Mouse (Mus musculus) MN1 (cell line): ENCODE measurements around the gene Sdcbp2.

Experiments
- DNase-seq: peaks from one replicate; pipeline ENCODE4 v3.0.0-alpha.2; 2016; ENCODE audit warnings: low spot score

Sdcbp2 gene

DNA sequence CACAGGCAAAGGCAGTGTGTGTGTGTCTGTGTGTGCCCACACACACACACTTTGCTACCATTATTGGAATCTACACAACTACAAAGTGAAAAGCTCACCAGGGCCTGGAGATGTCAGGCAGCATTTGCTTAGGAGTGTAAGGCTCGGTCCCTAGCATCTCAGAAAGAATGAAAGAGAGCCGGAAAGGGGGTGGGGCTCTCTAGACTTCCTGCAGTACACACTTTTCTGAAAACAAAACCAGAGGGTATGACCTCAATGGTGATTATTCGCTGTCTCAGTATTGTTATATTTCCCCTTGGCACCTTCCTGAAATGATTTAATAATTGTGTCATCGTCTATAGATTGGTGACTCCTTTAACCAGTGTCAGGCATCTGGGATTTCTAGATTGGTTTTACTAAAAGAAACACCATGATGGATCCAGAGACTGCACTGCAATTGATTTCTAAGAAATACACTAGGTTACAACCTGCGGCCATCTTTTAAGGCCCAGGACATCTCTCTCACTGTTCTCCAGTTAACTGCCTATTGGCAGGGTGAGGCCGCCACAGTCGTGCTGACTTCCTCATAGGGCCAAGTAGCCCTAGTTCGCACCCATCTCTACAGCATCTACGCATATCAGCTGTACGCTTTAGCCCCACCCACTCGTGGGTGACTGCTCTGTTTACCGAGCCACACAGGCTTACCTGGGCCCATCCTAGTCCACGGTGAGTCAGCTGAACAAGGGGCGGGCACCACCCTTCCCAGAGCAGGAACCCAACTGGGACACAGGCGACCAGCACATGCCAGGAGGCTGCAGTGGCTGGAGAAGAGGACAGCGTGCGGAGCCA, at the start of gene Sdcbp2:
TSS of gene Sdcbp2 (plus strand) at position 750 of the 828 bp plus-strand sequence.
- no peak for DNase-seq

DNA sequence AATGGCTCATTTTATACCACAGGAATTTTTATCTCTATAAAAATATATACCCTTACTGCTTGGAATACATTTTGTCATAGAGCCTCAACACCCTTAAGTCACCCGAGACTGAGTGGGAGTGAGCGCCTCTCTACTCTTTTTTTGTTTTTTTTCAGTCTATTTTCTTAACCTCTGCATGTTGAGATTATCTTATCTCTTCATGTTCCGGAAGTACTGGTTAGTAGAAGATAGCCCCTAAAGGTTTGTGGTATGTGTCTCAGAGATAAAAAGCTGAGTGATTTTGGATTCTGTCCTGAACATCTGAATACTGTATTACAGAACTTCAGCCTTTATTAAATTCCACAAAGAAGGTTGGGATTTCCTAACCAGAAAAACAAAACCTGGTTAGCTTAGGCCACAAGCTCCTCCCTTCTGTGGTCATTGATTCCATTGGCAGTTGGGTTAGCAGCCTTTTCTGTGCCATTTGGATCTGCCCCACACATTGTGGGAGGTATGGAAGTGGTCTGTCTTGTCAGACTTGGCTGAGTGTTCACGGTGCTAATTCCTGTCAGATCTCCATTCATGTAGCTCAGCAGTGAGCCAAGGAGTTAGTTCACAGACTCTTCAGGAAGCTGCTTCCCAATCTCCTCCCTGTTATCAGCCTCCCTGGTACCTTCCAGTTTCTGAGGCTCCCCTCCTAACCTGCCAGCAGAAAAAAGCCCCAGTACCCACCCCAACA, 47.9 kb upstream of the Sdcbp2 start:
- DNase-seq, result no peak

DNA sequence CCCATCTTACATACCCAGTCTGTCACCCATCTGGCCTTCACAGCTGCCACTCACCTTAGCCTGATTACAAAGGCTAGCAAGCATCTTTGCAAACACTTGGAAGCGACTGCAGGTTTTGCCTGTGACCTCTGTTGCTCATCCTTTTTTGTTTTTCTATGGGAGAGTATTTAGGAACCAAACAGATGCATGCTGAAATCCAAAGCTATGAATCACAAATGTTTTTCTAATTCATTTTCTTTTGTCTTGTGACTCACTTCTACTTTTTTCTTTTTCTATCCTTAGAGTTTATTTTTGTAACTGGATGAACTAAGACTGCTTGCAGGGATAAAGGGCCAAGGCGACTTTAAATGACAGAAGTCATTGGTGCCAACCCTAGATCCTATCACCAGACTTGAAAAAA, 46.9 kb upstream of the Sdcbp2 start:
- DNase-seq, result no peak

DNA sequence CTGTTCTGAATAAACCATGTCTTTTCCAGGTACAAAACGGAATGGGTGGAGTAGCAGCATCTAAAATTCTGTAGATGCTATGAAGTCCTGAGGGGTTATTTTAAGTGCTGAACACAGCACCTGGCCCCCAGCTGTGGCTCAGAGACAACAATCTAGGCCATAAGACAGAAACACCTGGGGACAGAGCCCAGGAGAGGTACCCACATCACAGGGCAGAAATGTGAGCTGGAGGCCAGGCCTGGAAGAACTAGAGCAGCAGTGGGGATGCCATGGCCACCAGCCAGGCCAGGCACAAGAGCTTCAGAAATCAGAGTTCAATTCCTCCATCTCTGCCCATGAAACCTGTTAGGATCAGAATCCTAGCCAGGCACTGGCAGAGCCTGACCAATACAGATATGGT, 44.4 kb upstream of the Sdcbp2 start:
- DNase-seq, result no peak

DNA sequence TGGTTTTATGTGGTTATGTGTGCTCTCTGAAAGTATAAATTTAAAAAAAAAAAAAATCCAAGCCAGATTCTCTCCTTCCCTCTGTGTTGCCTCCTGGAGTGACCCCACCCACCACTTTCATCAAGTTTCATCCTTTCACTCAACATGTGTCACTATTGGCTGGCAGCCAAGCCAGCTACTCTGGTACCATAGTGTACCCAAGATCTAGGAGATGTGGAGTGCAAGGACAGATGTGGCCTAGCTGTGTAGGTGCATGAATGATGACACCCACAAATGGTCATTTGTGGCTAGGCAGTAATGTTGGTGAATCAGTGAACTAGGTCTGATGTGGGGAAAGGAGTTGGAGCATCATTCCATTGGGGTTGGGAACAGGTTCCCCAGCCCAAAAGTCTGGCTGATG, 43.3 kb upstream of the Sdcbp2 start:
- peak; percentile 58 for DNase-seq

DNA sequence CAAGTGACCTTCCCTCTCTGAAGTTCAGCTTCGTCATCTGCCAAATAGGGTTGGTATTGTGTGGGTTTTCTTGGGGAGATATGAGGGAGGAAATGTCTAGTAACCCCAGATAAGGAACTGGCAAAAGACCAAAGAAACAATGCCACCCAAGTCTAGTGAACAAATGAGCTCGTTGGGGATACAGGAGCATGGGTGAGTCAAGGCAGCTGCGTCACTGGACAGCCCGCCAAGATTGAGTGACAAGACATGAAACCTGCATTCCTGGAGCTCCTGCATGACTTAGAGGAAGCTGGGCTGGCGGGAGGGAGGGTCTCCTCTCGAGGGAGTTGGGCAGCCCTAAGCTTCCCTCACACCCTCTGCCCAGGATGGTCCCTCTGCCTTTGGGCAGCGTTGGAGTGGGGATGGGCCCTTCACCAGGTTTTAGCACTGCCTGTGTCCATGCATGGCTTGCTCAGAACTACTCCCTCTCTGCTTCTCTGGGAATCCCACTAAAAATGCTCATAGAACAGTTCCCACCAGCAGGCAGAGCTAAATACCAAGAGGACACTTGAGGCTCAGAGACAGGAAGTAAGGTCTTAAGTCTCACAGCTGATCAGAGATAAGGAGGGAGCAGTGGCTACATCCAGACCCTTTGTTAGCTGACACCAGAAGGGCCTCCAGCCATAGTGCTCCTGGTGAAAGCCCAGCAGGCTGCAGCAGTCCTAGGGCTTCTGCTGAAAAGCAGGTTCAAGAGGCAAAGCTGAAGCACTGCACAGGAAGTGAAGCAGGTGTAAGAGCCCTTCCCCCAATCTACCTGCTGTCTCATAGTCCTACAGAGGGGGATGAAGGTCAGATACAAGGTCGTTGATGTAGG, 41.8 kb upstream of the Sdcbp2 start:
- peak; percentile 29 for DNase-seq

DNA sequence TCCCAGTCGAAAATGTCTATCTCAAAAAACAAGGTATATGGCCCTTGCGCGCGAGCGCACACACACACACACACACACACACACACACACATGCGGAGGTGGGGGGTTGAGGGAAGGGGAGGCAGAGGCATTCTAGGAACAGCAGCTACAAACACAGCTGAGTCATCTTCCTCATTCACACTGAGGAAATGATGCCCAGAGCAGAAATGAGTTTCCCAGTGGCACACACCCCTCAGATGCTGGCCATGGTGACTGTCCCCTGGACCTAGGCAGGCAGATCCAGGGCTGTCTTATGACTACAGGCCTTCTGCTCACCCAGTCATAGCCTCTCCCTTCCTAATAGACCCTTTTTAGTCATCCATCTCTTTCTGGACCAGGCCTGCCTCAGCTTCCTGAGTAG, 38.8 kb upstream of the Sdcbp2 start:
- DNase-seq, result peak; percentile 34

DNA sequence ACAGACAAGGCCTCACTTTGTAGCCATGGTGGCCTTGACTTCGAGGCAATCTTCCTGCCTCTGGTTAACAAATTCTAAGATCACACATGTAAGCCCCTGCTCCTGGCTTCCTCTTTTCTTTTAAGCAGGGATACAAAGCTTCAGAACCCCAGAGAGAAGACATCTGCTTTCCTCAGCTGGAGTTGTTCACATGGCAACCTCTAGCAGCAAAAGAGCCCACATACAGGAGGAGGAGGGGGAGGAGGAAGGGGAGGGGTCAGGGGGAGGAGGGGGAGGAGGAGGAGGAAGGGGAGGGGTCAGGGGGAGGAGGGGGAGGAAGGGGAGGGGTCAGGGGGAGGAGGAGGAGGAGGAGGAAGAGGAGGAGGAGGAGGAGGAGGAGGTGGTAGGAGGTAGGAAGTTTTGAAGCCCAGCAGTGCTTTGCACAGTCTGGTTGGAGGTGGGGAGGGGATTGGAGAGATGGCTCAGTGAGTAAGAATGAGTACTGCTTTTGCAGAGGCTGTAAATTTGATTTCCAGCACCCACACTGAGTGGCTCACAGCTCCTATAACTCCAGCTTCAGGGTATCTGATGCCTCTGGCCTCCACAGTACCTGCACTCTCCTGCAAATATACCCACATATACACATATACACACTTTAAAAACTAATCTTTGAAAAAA, 36.3 kb upstream of the Sdcbp2 start:
- peak; percentile 68 for DNase-seq

DNA sequence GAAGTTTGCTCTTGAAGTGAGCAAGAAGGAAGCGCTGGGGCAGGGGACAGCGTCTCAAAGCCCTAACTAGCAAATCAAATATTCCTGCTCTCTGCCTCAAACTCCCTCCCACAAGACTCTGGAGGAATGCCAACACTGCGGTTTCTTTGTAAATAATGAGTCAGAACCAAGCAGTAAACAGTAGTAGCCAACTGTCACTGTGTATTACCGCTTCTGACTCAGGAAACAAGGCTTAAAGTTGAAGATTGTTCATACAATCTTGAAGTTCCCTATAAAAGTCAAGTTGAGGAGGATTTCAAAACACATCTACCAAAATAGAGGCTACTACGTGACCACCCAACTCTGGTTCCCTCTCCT, 35.8 kb upstream of the Sdcbp2 start:
- peak; percentile 88 for DNase-seq

DNA sequence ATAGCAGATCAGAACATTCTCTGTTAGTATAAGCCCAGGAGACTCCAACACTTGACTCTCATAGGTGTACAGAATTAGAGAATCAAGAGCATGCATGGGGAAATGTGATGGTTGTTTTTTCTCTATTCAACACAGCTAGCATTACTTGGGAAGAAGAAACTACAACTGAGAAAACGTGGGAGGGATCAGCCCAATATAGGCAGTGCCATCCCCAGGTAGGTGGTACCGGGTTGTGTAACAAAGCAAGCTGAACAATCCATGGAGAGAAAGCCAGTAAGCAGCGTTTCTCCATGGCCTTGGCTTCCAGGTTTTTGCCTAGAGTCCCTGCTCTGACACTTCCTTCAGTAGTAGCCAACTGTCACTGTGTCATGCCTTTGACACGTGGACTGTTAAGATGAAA, 33.8 kb upstream of the Sdcbp2 start:
- DNase-seq, result no peak

DNA sequence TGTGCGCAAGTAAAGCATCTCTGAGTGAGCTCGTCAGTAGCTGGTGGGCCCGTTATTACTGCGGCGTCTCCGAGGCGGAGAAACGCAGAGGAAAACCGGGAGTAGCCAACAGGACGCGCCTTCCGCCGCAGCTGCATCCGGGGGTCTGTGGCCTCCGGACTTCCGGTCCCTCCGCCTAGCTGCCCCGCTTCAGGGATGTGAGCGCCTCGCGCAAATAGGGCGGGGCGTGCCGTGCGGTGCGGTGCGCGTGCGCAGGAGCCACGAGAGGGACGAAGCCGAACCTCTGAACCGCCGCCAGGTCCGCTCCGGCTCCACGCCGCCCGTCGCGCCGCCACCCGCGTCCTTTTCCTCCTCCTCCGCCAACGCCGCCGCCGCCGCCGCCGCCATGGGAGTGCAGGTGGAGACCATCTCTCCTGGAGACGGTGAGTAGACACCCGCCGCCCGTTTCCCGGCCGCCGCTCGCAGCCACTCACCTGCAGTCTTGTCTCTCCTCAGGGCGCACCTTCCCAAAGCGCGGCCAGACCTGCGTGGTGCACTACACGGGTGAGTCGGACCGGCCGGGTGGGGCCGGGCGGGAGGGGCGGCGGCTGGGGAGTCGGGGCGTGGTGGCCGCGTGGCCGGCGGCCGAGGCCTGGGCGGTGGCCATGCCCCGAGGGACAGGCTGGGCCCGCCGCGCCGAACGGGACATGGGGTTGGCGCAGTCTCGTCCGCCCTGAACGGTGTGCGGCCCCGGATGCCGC, 29.9 kb upstream of the Sdcbp2 start, which contains the start of gene Fkbp1a:
TSS of gene Fkbp1a (plus strand) at position 161 of the 740 bp plus-strand sequence.
- DNase-seq, result peak; percentile 97

DNA sequence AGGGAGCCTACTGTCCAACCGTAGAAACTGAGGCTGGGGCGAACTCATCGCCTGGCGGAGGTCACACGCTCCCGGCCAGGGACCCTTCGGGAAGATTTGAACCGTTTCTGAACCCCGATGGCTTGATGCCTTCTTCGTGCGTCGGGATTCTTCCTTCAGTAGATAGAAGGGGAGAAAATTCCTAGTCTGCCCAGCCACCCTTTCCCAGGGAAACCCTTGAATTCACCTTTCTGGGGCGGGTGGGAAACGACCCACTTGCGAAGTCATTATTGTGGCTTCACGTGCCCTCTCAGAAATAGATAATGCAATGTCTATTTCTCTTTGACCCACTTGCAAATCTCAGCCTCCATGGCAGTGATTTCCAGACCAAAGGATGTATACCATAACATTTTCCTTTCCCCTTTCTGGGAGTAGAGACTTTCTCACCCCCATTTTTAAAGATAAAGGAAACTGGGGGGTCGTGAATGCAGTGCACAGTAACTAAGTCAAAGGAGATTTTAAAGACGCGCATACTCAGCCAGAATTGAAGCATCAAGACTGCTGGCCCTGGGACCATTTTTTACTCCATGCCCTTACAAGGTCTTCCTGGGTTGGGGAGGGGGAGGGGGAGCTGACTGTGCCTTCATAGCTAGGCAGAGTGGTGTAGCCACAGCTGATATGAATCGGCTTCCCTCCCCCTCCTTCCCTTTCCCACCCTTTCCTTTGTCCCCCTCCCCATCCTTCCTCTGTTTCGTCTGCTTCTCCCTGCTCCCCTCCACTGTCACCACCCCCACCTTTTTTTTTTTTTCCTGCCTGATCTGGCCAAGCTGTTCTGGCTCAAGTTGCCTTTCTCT, 29.1 kb upstream of the Sdcbp2 start:
- peak; percentile 62 for DNase-seq

DNA sequence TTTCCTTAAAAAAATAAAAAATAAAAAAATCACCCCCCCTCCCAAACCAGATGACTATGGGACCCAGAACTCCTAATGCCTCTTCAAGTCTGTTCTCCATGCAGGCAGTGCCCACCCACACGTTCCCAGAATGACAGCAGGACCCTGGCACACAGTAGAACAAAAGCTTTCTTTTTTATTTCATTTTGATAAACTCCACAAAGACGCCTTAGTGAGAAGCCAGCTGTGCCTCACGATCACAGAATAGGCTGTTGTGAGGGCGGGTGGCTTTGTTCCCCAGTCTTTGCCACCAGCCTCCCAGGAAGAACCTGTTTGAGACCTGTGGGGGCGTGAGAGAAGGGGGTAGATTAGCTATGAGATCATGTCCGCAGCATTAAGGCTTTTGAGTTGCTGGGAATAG, 27.7 kb upstream of the Sdcbp2 start:
- no peak for DNase-seq

DNA sequence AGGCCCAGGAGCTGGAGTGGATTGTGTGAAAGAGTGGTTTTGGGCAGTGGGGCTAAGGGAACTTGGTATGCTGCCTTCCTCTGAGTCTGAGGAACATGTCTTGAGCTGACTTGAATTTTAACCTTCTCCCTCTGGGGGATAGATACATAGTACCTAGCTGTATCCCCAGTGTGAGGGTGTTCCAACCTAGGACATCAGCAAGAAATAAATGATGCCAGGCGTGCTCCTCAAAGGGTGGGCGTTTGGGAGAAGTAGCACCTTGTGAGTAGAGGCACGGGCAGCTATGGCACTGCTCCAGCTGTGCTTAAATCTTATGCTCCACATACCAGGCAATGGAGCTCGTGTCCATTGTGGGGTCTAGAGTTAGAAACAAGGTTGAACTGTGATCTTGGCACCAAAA, 25.9 kb upstream of the Sdcbp2 start:
- no peak for DNase-seq

DNA sequence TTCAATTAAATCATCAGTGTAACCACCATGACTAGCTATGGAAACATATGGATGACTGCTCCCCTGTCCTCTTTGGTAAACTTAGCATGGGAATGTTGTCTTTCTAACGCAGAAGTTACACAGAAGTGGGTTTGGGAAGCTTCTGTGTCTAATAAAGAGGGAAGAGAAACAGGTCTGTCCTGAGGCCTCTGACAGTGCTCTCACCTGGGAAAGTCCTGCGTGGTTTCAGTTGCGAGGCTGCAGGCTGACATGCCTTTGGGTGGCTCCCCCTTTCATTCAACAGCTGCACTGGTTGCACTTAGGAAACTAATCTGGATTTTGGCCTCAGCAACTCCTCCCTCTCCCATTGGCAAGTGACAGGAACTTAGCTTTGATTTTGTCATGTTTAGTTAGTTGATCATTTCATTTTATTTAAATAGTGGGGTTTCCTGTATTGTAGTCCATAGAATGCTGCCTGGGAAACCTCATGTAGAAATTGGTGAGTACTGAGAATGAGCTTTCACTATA, 22.8 kb upstream of the Sdcbp2 start:
- DNase-seq, result no peak

DNA sequence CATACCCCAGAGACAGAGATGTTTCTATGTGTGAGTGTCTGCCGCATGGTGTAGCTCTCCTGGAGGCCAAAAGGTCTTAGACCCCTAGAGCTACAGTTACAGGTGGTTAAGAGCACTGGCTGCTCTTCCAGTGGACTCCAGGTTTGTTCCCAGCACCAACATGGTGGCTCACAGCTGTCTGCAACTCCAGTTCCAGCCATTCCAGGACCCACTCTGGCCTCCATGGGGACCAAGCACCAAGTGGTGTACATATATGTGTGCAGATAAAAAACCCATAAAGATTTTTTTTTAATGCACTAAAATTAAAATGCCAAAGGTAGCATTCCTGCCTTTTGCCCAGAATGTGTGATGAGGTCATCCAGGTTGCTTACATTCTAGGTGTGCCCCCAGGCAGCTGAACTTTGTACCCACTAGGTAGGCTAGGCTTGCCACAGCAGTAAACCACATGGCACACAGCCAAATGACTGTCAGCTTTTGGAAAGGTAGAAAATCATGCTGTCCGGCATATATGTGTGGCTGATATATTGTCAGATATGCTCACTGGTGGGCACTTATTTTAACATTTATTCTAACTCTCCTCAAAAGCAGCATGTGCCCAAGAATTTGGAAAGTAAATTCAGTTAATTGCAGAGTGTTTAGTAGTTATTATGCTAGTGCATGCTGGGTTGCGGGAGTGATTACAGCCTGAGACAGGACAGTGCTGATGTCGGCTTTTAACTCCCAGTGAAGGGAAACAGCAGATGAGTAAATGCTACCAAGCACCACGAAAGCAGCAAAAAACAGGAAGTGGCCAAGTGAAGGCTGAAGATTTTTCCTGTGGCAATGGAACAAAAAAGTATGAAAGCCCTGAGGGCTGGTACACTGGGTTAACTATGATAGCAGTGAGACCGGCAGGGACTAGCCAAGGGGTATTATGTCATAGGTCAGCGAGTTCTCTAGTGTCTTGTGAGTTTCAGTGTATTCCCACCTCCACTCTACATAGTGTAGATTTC, 9.2 kb upstream of the Sdcbp2 start:
- DNase-seq, result no peak

DNA sequence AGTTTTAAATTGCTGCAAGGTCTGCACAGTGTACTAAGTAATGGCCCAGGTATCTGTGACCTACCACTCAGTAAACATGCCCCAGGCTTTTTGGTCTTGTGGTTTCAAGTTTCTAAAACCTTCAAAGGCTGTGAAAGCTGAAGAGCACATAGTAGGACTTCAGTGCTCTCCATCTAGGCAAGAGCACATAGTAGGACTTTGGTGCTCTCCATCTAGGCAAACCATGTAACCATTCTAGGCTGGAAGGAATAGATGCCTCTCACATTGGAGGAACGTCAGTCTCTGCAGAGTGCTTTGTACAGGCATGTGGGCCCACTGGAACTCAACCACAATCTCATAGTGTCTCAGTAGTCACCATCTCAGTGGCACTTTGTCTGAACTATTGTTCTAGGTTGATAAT, 8.4 kb upstream of the Sdcbp2 start:
- DNase-seq, result no peak

DNA sequence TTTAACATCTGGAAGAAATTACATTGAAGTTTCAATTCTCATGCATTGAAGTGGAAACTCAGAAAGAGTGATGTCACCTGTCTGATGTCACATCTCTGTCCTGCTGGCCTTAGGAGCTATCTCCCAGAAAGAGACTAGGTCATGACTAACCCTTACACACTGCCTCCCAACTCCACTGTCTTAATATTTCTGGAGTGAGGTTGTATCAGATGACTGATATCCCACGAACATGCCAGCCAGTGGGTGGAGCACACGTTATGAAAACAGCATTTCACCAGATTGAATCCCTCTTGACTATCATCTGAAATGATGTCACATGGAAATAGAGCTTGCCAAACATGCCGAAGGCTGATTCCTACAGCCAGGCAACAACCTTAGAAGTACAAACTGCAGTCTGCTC, 7.4 kb upstream of the Sdcbp2 start:
- peak; percentile 40 for DNase-seq

DNA sequence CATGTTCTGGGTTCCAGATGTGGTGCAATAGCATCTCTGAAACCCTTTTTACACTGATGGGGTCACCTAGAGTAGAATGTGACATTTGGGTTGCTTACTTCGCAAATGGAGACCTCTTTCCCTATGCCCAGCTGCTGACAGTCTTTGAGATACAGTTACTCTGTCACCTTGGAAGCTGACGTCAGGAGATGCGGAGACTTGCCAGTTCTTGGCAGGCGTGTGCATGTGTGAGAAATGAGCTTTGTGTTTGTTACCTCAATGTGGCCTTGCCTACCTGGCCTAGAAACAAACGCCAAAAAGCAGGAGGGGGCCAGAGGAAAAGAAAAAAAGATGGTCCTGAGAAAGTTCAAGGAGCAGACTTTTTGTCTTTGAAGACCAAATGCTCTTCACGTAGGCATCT, 5.6 kb upstream of the Sdcbp2 start:
- DNase-seq, result no peak
